Mouse (Mus musculus) 3T3-L1 (cell line): ENCODE results near the gene Plagl1.

ENCODE experiments used
- DNase-seq: peaks from one replicate; pipeline ENCODE4 v3.0.0-alpha.2; 2015; ENCODE audit warnings: low read depth, low spot score

Gene Plagl1

GRCm38 (mm10) chr10:13082459-13082858 is 22.2 kb downstream of the Plagl1 start:
- no peak for DNase-seq

GRCm38 (mm10) chr10:13090596-13091424 is 30.5 kb downstream of the Plagl1 start:
- no peak for DNase-seq

GRCm38 (mm10) chr10:13092996-13093395 is 32.7 kb downstream of the Plagl1 start:
- DNase-seq, result no peak

- no peak for DNase-seq
Measured at GRCm38 (mm10) chr10:13098895-13099294, 38.6 kb downstream of the Plagl1 start.

GRCm38 (mm10) chr10:13100061-13100648 is 39.9 kb downstream of the Plagl1 start:
- DNase-seq, result no peak

GRCm38 (mm10) chr10:13102360-13102759 is 42.1 kb downstream of the Plagl1 start:
- no peak for DNase-seq

GRCm38 (mm10) chr10:13103838-13104237 is 43.5 kb downstream of the Plagl1 start:
- DNase-seq, result no peak

GRCm38 (mm10) chr10:13106909-13107624 is 46.8 kb downstream of the Plagl1 start:
- DNase-seq, result no peak

- DNase-seq, result no peak
Measured at GRCm38 (mm10) chr10:13108021-13108548, 47.8 kb downstream of the Plagl1 start.

GRCm38 (mm10) chr10:13108847-13109246 is 48.5 kb downstream of the Plagl1 start:
- no peak for DNase-seq

- no peak for DNase-seq
Measured at GRCm38 (mm10) chr10:13109781-13110180, 49.5 kb downstream of the Plagl1 start.

- no peak for DNase-seq
Measured at GRCm38 (mm10) chr10:13112849-13113248, 52.5 kb downstream of the Plagl1 start.

- no peak for DNase-seq
Measured at GRCm38 (mm10) chr10:13113641-13114040, 53.3 kb downstream of the Plagl1 start.

GRCm38 (mm10) chr10:13115030-13115429 is 54.7 kb downstream of the Plagl1 start:
- DNase-seq, result no peak

GRCm38 (mm10) chr10:13116706-13117665 is 56.7 kb downstream of the Plagl1 start:
- DNase-seq, result no peak

- DNase-seq, result no peak
Measured at GRCm38 (mm10) chr10:13118024-13118769, 57.9 kb downstream of the Plagl1 start.

- no peak for DNase-seq
Measured at GRCm38 (mm10) chr10:13118770-13119102, 58.4 kb downstream of the Plagl1 start.

GRCm38 (mm10) chr10:13119300-13119699 is 59.0 kb downstream of the Plagl1 start:
- DNase-seq, result no peak

GRCm38 (mm10) chr10:13125811-13126210 is 65.5 kb downstream of the Plagl1 start:
- no peak for DNase-seq

- no peak for DNase-seq
Measured at GRCm38 (mm10) chr10:13127335-13127734, 67.0 kb downstream of the Plagl1 start.
